Mouse (Mus musculus) myocyte (in vitro differentiated cells): ENCODE data around the gene Gm20388. TPM values are rescaled to one million over a fixed set of nuclear protein-coding genes. Genes with fewer than 3 reads are reported as not detected.
"Not testable (repeated sequence)": the region's sequence is repeated elsewhere in the genome, so short reads cannot be mapped to it uniquely, and the experiment has no call there.

Source experiments
- H3K27me3 ChIP-seq: one replicate; pipeline ENCODE4 v1.6.1; 2011; ENCODE audit not compliant: control insufficient read depth, insufficient read depth, insufficient read length
- H3K36me3 ChIP-seq: one replicate; pipeline ENCODE4 v1.6.1; 2011; ENCODE audit not compliant: control insufficient read depth, insufficient read depth
- H3K4me2 ChIP-seq: one replicate; pipeline ENCODE4 v1.6.1; 2011; ENCODE audit warnings: low read depth, control low read depth
- H3K4me3 ChIP-seq: one replicate; pipeline ENCODE4 v1.5.1; 2011; ENCODE audit warnings: mild to moderate bottlenecking, control low read depth, moderate library complexity
- H3K79me2 ChIP-seq: one replicate; pipeline ENCODE4 v1.6.1; 2011; ENCODE audit not compliant: control insufficient read depth, insufficient read depth
- H3ac ChIP-seq: one replicate; pipeline ENCODE4 v1.6.1; 2011; ENCODE audit not compliant: control insufficient read depth, insufficient read length
- CEBPB ChIP-seq: IDR thresholded peaks from 2 replicates; pipeline ENCODE4 v1.6.1; 2011; ENCODE audit warnings: mild to moderate bottlenecking, moderate library complexity; ENCODE audit not compliant: poor library complexity, insufficient read depth, severe bottlenecking
- E2F4 ChIP-seq: IDR thresholded peaks from one replicate; pipeline ENCODE4 v1.6.1; 2011; ENCODE audit warnings: mild to moderate bottlenecking, control low read depth, moderate library complexity; ENCODE audit not compliant: insufficient read depth
- MAX ChIP-seq: IDR thresholded peaks from one replicate; pipeline ENCODE4 v1.6.1; 2011; ENCODE audit warnings: low read depth, mild to moderate bottlenecking, control low read depth
- MYOD1 ChIP-seq, 3 experiments: IDR thresholded peaks; one replicate each; pipeline ENCODE4 v1.6.1; 2011; ENCODE audit warnings: control low read depth in 2 of 3, low read depth in 2 of 3, mild to moderate bottlenecking in 2 of 3, moderate library complexity in 1 of 3; ENCODE audit not compliant: insufficient read length in 2 of 3, control insufficient read depth in 1 of 3
- MYOG ChIP-seq, 3 experiments: IDR thresholded peaks; one replicate each; pipeline ENCODE4 v1.6.1; 2011; ENCODE audit warnings: control low read depth in 2 of 3, low read depth in 2 of 3, mild to moderate bottlenecking in 2 of 3; ENCODE audit not compliant: insufficient read length in 2 of 3, control insufficient read depth in 1 of 3, insufficient read depth in 1 of 3
- POLR2A ChIP-seq: IDR thresholded peaks from one replicate; pipeline ENCODE4 v1.6.1; 2011; ENCODE audit warnings: low read depth, mild to moderate bottlenecking, control low read depth, moderate library complexity; ENCODE audit not compliant: insufficient read length
- POLR2AphosphoS2 ChIP-seq: IDR thresholded peaks from one replicate; pipeline ENCODE4 v1.6.1; 2011; ENCODE audit warnings: low read depth, control low read depth; ENCODE audit not compliant: insufficient read length
- REST ChIP-seq: IDR thresholded peaks from one replicate; pipeline ENCODE4 v1.6.1; 2011; ENCODE audit warnings: mild to moderate bottlenecking, control low read depth, moderate library complexity; ENCODE audit not compliant: insufficient read depth, insufficient read length
- SRF ChIP-seq: IDR thresholded peaks from one replicate; pipeline ENCODE4 v1.6.1; 2011; ENCODE audit warnings: low read depth; ENCODE audit not compliant: control insufficient read depth, insufficient read length
- TCF12 ChIP-seq: IDR thresholded peaks from one replicate; pipeline ENCODE4 v1.6.1; 2011; ENCODE audit warnings: mild to moderate bottlenecking, control low read depth; ENCODE audit not compliant: poor library complexity, insufficient read depth, severe bottlenecking
- TCF3 ChIP-seq: IDR thresholded peaks from one replicate; pipeline ENCODE4 v1.6.1; 2011; ENCODE audit warnings: low read depth, control low read depth; ENCODE audit not compliant: insufficient read length
- USF1 ChIP-seq: IDR thresholded peaks from one replicate; pipeline ENCODE4 v1.6.1; 2011; ENCODE audit warnings: low read depth, mild to moderate bottlenecking, control low read depth, moderate library complexity
- polyA plus RNA-seq: library from polyadenylated mRNA; unstranded; fragments of >200 nt; fragmentation: generic; extraction: Trizol; gene quantifications from one replicate; pipeline ENCODE4 v1.2.1, GENCODE M21; 2012; ENCODE audit warnings: missing spikeins

Gene Gm20388
- polyA plus RNA-seq, 1 experiment = 15.3 TPM

GRCm38 (mm10) chr8:123807852-123808573 is 3897.4 kb downstream of the Gm20388 start:
- Histone ChIP-seq H3K27me3 (no peaks in the 10 kb centered on the region), H3K4me3 (no peak overlapping the region), H3K79me2 (peaks cover 20% of the 10 kb centered on the region), H3K36me3 (no peaks in the 10 kb centered on the region), H3ac (no peak overlapping the region), H3K4me2 (no peak overlapping the region)
- TF ChIP-seq USF1 = no peak
- no peak for TF ChIP-seq REST
- no peak for TF ChIP-seq CEBPB
- TF ChIP-seq MYOD1 (IDR thresholded peaks at IDR 0.05; ENCODE audit: control insufficient read depth in 1 of 3, insufficient read length in 2 of 3, low read depth in 2 of 3) = no peak
- no peak for TF ChIP-seq MAX
- TF ChIP-seq MYOG (IDR thresholded peaks at IDR 0.05; ENCODE audit: control insufficient read depth in 1 of 3, insufficient read depth in 1 of 3, insufficient read length in 2 of 3, low read depth in 2 of 3) = no peak
- TF ChIP-seq POLR2A = no peak
- no peak for TF ChIP-seq E2F4
- no peak for TF ChIP-seq POLR2AphosphoS2
- TF ChIP-seq SRF = no peak
- TF ChIP-seq TCF12 = no peak
- no peak for TF ChIP-seq TCF3

- TF ChIP-seq TCF3 = no peak
- no peak for TF ChIP-seq SRF
- no peak for TF ChIP-seq USF1
- no peak for TF ChIP-seq CEBPB
- no peak for TF ChIP-seq POLR2AphosphoS2
- TF ChIP-seq MAX = no peak
- TF ChIP-seq MYOD1 (IDR thresholded peaks at IDR 0.05; ENCODE audit: control insufficient read depth in 1 of 3, insufficient read length in 2 of 3, low read depth in 2 of 3) = no peak
- no peak for TF ChIP-seq POLR2A
- TF ChIP-seq TCF12 = no peak
- TF ChIP-seq MYOG (IDR thresholded peaks at IDR 0.05; ENCODE audit: control insufficient read depth in 1 of 3, insufficient read depth in 1 of 3, insufficient read length in 2 of 3, low read depth in 2 of 3) = no peak
- no peak for TF ChIP-seq E2F4
- TF ChIP-seq REST = no peak
- Histone ChIP-seq H3K27me3 (no peaks in the 10 kb centered on the region), H3K4me3 (no peak overlapping the region)
Measured at GRCm38 (mm10) chr8:123808671-123809070, 3898.0 kb downstream of the Gm20388 start.

DNA sequence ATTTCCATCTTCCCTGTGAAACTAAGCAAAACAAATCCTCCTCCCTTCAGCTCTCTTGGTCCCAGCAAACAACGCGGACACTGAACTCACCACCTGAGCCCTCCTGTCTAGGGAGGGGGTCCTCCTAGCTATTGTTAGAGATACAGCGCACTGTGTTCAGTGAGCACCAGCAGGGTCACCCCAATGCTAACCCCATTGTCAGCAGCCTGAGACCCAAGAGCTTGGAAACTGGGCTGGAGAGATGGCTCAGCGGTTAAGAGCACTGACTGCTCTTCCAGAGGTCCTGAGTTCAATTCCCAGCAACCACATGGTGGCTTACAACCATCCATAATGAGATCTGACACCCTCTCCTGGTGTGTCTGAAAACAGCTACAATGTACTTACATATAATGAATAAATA is 3898.7 kb downstream of the Gm20388 start:
- H3ac ChIP-seq, H3K4me3 ChIP-seq, H3K27me3 ChIP-seq, H3K4me2 ChIP-seq, H3K36me3 ChIP-seq: not testable (repeated sequence)
- H3K79me2 ChIP-seq = peaks cover 20% of the 10 kb centered on the region

More at GRCm38 (mm10) chr8:123808671-123809070, 3898.0 kb downstream of the Gm20388 start:
- Histone ChIP-seq H3K36me3 (no peaks in the 10 kb centered on the region), H3K4me2 (no peak overlapping the region), H3K79me2 (peaks cover 20% of the 10 kb centered on the region), H3ac (no peak overlapping the region)

DNA sequence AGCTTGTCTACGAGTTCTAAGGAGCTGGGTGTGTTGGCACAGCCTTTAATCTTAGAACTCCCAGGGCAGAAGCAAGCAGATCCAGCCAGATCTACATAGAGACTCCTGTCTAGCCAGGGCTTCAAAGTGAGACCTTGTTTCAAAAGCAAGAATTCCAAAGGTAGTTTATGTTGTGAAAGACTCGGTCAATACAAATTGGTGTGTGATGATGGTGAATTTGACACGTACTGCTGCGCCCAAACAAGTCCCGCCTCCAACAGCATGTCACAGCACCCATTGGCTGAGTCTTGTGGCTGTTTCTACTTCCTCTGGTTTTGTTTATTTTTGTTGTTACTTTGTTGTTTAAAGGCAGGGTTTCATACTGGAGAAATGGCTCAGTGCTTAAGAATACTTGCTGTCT is 3901.6 kb downstream of the Gm20388 start:
- Histone ChIP-seq H3K4me3 (no peak overlapping the region), H3K36me3 (no peaks in the 10 kb centered on the region), H3ac (no peak overlapping the region), H3K27me3 (no peaks in the 10 kb centered on the region), H3K4me2 (no peak overlapping the region), H3K79me2 (peaks cover 11% of the 10 kb centered on the region)
- TF ChIP-seq TCF3 (no peak), POLR2A (no peak), CEBPB (no peak), E2F4 (no peak), REST (no peak), SRF (no peak), POLR2AphosphoS2 (no peak), USF1 (no peak), MYOG (IDR thresholded peaks at IDR 0.05; ENCODE audit: control insufficient read depth in 1 of 3, insufficient read depth in 1 of 3, insufficient read length in 2 of 3, low read depth in 2 of 3) (no peak), MYOD1 (IDR thresholded peaks at IDR 0.05; ENCODE audit: control insufficient read depth in 1 of 3, insufficient read length in 2 of 3, low read depth in 2 of 3) (no peak), TCF12 (no peak), MAX (no peak)
